Mouse (Mus musculus): ENCODE data around the gene Masp1. TPM values are rescaled to one million over a fixed set of nuclear protein-coding genes. Genes with fewer than 3 reads are reported as not detected.
A peak's percentile ranks its signal among the peaks of the same experiment; 100 is the strongest.

The Masp1 gene
- 1.6 and 2.2 TPM in 2 replicates for polyA plus RNA-seq (2012; rRNA removed)

- WGBS, result 10% methylated on average over 12 of the region's 12 CpGs
- H3K4me3 ChIP-seq (replicated peaks; ENCODE audit: extremely low read depth, low read depth, low read length), result no peak within 1 kb of the TSS
- H3K4me1 ChIP-seq (ENCODE audit: control insufficient read depth, insufficient read depth, low read length), result peaks cover 4% of the 10 kb centered on the region
Observed at GRCm38 (mm10) chr16:23520235-23520871, at the start of gene Masp1, which contains the start of gene Rtp4. Masp1 (minus strand) TSS chr16:23520815. Rtp4 (plus strand) TSS chr16:23520291.

DNA sequence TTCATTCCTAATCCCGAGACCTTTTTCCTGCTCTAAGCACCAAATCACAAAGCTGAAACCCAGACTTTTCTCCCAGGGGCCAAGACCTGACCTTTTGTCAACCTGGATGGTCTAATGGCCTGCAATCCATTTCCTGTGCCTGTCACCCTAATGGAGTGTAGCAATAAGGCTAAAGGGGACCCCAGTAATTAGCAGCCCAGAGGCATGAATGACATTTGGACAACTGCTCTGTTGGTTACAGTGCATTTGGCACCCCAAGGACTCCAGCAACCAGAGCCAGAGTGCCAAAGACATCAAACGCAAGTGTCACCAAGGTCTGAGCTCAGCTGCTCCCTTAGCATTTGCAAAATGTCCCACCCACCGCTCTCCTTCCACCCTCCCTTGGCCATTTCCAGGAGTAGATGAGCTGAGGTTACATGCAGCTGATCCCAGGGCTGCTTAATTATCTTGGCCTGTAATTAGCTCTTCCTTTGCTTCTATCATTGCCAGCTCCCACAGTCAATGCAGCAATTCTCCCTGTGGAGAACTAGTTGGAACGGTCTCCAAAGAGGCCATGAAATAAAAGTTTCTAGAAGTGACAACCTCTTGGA is 47.8 kb upstream of the Masp1 start:
- DNase-seq, result no peak
- Histone ChIP-seq H3K4me3 (replicated peaks; ENCODE audit: extremely low read depth, low read depth, low read length) (no peak overlapping the region), H3K4me1 (ENCODE audit: control insufficient read depth, insufficient read depth, low read length) (no peaks in the 10 kb centered on the region)
- no peak for TF ChIP-seq CTCF (IDR thresholded peaks at IDR 0.05; ENCODE audit: insufficient read depth, low read length)
- TF ChIP-seq POLR2A (IDR thresholded peaks at IDR 0.05; ENCODE audit: borderline replicate concordance, extremely low read depth, low read depth, low read length), result no peak
- WGBS, result 69% methylated on average over 4 of the region's 4 CpGs

More at GRCm38 (mm10) chr16:23520235-23520871, at the start of gene Masp1, which contains the start of gene Rtp4:
- no peak for DNase-seq
- no peak for TF ChIP-seq POLR2A (IDR thresholded peaks at IDR 0.05; ENCODE audit: borderline replicate concordance, extremely low read depth, low read depth, low read length)
- TF ChIP-seq CTCF (IDR thresholded peaks at IDR 0.05; ENCODE audit: insufficient read depth, low read length), result no peak

DNA sequence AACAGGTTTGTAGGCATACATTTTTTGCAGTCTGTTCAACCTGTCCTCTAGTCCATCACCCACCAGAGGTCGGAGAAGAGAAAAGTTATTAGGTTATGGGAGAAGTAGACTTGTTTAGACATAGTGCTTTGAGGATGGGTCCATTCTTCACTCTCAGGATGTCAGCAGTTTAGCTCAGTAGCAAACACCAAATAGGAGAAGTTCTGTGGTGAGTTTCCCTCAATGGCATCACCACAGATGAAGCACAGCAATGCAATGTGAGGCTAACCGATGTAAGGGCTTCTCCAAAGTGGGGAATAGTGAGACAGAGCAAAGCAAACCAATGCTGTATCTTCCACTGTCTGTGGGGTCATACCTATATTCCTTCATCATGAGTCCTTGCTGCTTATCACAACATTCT is 37.1 kb upstream of the Masp1 start:
- 78% methylated on average over 2 of the region's 2 CpGs for WGBS
- no peak for TF ChIP-seq POLR2A (IDR thresholded peaks at IDR 0.05; ENCODE audit: borderline replicate concordance, extremely low read depth, low read depth, low read length)
- no peak for TF ChIP-seq CTCF (IDR thresholded peaks at IDR 0.05; ENCODE audit: insufficient read depth, low read length)
- no peak for DNase-seq
- Histone ChIP-seq H3K4me1 (ENCODE audit: control insufficient read depth, insufficient read depth, low read length) (no peaks in the 10 kb centered on the region), H3K4me3 (replicated peaks; ENCODE audit: extremely low read depth, low read depth, low read length) (no peak overlapping the region)

DNA sequence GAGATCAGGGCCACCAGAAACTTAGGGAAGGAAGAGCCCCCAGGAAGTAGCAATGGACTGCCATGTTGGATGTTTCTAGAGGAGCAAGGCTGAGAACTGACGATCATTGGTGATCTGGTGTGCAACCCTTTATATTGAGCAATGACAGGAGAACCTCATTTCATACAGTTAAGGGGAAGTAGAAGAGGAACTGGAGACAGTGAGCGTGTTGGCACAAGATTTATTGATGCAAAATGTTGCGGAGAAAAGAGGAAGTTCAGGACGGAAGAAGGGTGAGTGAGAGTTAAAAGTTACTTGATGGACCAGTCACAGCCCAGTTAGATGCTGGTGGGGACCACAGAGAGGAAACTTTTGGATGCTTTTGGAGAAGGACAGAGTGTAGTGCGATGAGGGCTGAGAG is 36.6 kb upstream of the Masp1 start:
- Histone ChIP-seq H3K4me3 (replicated peaks; ENCODE audit: extremely low read depth, low read depth, low read length) (no peak overlapping the region), H3K4me1 (ENCODE audit: control insufficient read depth, insufficient read depth, low read length) (no peaks in the 10 kb centered on the region)
- TF ChIP-seq CTCF (IDR thresholded peaks at IDR 0.05; ENCODE audit: insufficient read depth, low read length) (no peak), POLR2A (IDR thresholded peaks at IDR 0.05; ENCODE audit: borderline replicate concordance, extremely low read depth, low read depth, low read length) (no peak)
- DNase-seq, result no peak
- WGBS, result 79% methylated on average over 5 of the region's 5 CpGs

- H3K4me1 ChIP-seq (ENCODE audit: control insufficient read depth, insufficient read depth, low read length), result no peaks in the 10 kb centered on the region
- TF ChIP-seq POLR2A (IDR thresholded peaks at IDR 0.05; ENCODE audit: borderline replicate concordance, extremely low read depth, low read depth, low read length), result no peak
- TF ChIP-seq CTCF (IDR thresholded peaks at IDR 0.05; ENCODE audit: insufficient read depth, low read length), result no peak
- 81% methylated on average over 5 of the region's 5 CpGs for WGBS
- no peak for DNase-seq
- no peak overlapping the region for H3K4me3 ChIP-seq (replicated peaks; ENCODE audit: extremely low read depth, low read depth, low read length)
Observed at GRCm38 (mm10) chr16:23554673-23555072, 34.1 kb upstream of the Masp1 start.

DNA sequence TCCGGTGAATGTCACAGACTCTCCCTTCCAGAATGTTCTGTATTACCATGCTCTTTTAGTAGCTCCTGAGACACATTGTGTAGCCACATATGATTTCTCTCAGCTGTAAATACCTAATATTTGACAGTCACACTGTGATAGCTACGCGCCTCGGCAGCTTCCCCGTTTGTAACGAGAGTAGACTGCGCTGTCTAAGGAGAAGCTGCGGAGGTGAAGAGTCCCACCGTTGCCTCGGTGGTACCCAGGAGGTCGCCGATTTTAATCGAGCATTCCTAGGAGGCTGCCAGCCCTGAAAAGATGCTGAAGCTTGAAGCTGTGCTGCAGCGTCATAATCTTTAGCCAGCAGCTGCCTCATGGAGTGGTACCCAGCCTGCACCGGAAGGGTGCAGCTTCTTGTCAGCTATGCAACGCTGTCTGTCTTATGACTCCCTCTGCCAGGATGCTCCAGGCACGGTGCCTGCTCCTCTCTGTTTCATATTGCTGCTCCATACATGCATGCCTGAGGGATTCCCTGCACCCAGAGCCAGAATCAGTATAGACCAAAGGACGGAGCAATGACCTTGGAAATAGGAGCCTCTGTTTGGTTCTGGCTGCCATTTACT is 30.5 kb upstream of the Masp1 start:
- Histone ChIP-seq H3K4me1 (ENCODE audit: control insufficient read depth, insufficient read depth, low read length) (no peaks in the 10 kb centered on the region), H3K4me3 (replicated peaks; ENCODE audit: extremely low read depth, low read depth, low read length) (no peak overlapping the region)
- TF ChIP-seq POLR2A (IDR thresholded peaks at IDR 0.05; ENCODE audit: borderline replicate concordance, extremely low read depth, low read depth, low read length) (no peak), CTCF (IDR thresholded peaks at IDR 0.05; ENCODE audit: insufficient read depth, low read length) (no peak)
- 86% methylated on average over 18 of the region's 18 CpGs for WGBS
- no peak for DNase-seq

GRCm38 (mm10) chr16:23550346-23550980 is 29.8 kb upstream of the Masp1 start:
- no peak overlapping the region for H3K4me3 ChIP-seq (replicated peaks; ENCODE audit: extremely low read depth, low read depth, low read length)
- no peak for TF ChIP-seq POLR2A (IDR thresholded peaks at IDR 0.05; ENCODE audit: borderline replicate concordance, extremely low read depth, low read depth, low read length)
- TF ChIP-seq CTCF (IDR thresholded peaks at IDR 0.05; ENCODE audit: insufficient read depth, low read length), result peak; percentile 97
- H3K4me1 ChIP-seq (ENCODE audit: control insufficient read depth, insufficient read depth, low read length), result no peaks in the 10 kb centered on the region
- peak; percentile 20 for DNase-seq
- WGBS, result 39% methylated on average over 8 of the region's 8 CpGs

GRCm38 (mm10) chr16:23547783-23548182 is 27.2 kb upstream of the Masp1 start:
- Histone ChIP-seq H3K4me1 (ENCODE audit: control insufficient read depth, insufficient read depth, low read length) (no peaks in the 10 kb centered on the region), H3K4me3 (replicated peaks; ENCODE audit: extremely low read depth, low read depth, low read length) (no peak overlapping the region)
- WGBS, result 87% methylated on average over 4 of the region's 4 CpGs
- TF ChIP-seq CTCF (IDR thresholded peaks at IDR 0.05; ENCODE audit: insufficient read depth, low read length) (0 out of 2 replicates have a peak, but pooled peaks have one; percentile 2), POLR2A (IDR thresholded peaks at IDR 0.05; ENCODE audit: borderline replicate concordance, extremely low read depth, low read depth, low read length) (no peak)
- no peak for DNase-seq

DNA sequence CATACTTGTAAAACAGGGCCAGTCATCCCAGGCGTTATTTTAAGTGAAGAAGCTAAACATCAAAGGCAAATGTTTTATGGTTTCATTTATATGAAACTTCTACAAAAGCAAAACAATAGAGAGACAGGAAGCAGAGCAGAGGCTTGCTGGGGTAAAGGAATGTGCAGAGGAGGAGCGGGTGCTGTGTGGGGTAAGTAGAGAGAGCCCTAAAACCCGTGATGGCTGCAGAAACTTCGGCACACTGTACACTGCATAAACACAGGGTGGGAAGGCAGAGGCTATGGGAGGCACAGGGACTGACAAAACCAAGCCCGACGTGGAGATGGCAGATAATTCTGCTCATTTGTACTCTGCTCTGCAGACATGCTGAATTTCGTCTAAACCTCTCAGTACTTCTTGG is 23.7 kb upstream of the Masp1 start:
- H3K4me1 ChIP-seq (ENCODE audit: control insufficient read depth, insufficient read depth, low read length), result no peaks in the 10 kb centered on the region
- 48% methylated on average over 7 of the region's 7 CpGs for WGBS
- no peak for TF ChIP-seq CTCF (IDR thresholded peaks at IDR 0.05; ENCODE audit: insufficient read depth, low read length)
- no peak for TF ChIP-seq POLR2A (IDR thresholded peaks at IDR 0.05; ENCODE audit: borderline replicate concordance, extremely low read depth, low read depth, low read length)
- H3K4me3 ChIP-seq (replicated peaks; ENCODE audit: extremely low read depth, low read depth, low read length), result no peak overlapping the region
- no peak for DNase-seq

All from lung, adult 2 months (tissue).